8 mouse cellular contexts compared by ENCODE assay signal in genomic region chr14:77008238-77008637, GRCm38 (mm10). TPM values are rescaled to one million over a fixed set of nuclear protein-coding genes. Genes with fewer than 3 reads are reported as not detected.
DNase-seq lines count a peak whose midpoint lies in the region; ATAC-seq and TF ChIP-seq lines count a peak whose summit lies in the region.

No protein-coding gene starts in this region.

- H3K4me1 ChIP-seq in forebrain, embryonic 16.5 days (replicated peaks; ENCODE audit: control insufficient read depth, insufficient read depth, low read length): peaks cover 8% of the 10 kb centered on the region; the same call in 1 of the 2 replicates
- peaks cover 5% of the 10 kb centered on the region; the same call in 1 of the 2 replicates for H3K4me1 ChIP-seq in lung, embryonic 16.5 days (replicated peaks; ENCODE audit: control insufficient read depth, insufficient read depth, low read length)

- no peak overlapping the region for H3K4me2 ChIP-seq in forebrain, embryonic 16.5 days (ENCODE audit: low read length)
- H3K4me2 ChIP-seq in lung, embryonic 16.5 days (ENCODE audit: low read depth, low read length): no peak overlapping the region

- H3K9me3 ChIP-seq in forebrain, embryonic 16.5 days (ENCODE audit: control insufficient read depth, low read length): no peaks in the 10 kb centered on the region
- H3K9me3 ChIP-seq in lung, embryonic 16.5 days (ENCODE audit: control insufficient read depth, low read length): no peaks in the 10 kb centered on the region

- in situ Hi-C loops in Patski (cut with MboI; ENCODE audit: low pct_unique_long_range_greater_than_20kb): loop anchor here (5.0 to 25.0 kb wide), 5 partner anchors 121 to 1121 kb away; no protein-coding TSS in a partner anchor

- POLR2A ChIA-PET in Patski (lab: Charles Lee): interaction anchor here (0.7 kb wide), 2 partner anchors 37 to 680 kb away, joined by 4 read pairs; no protein-coding TSS in a partner anchor

- no peak for ATAC-seq in Patski
- ATAC-seq in cerebellum, adult (ENCODE audit: insufficient number of reproducible peaks, low FRiP score, low TSS enrichment): 0 out of 2 replicates have a peak, but pooled peaks have one; percentile 67
- peak; percentile 54 for ATAC-seq in forebrain, embryonic 16.5 days
- ATAC-seq in hematopoietic stem cell, adult 5-6 weeks (replicated peaks in 1 of 2; ENCODE audit: insufficient read depth in 1 of 2, low FRiP score in 2 of 2, low TSS enrichment in 1 of 2, low read depth in 1 of 2, poor library complexity in 2 of 2, severe bottlenecking in 2 of 2): peak; percentile 62 to 69
- ATAC-seq in lung, embryonic 16.5 days (ENCODE audit: low read depth): peak; percentile 65; the same call in 1 of the 2 replicates

- WGBS in forebrain, embryonic 16.5 days: 19% methylated on average over 3 of the region's 3 CpGs
- 19% methylated on average over 3 of the region's 3 CpGs for WGBS in lung, embryonic 16.5 days

- H3K27ac ChIP-seq in forebrain, embryonic 16.5 days (ENCODE audit: low read length): no peak overlapping the region
- H3K27ac ChIP-seq in layer of hippocampus, adult 2 months: no peak overlapping the region
- no peak overlapping the region for H3K27ac ChIP-seq in lung, embryonic 16.5 days (ENCODE audit: low read length)

- peak; percentile 79 for TF ChIP-seq CTCF in Patski (IDR thresholded peaks at IDR 0.05)
- TF ChIP-seq CTCF in layer of hippocampus, adult 2 months (conservative IDR thresholded peaks at IDR 0.05): peak; percentile 83

- CTCF ChIA-PET in Patski (lab: Charles Lee): interaction anchor here (0.6 to 2.7 kb wide), 20 partner anchors 18 to 504 kb away, joined by 3 to 9 read pairs (median 4); no protein-coding TSS in a partner anchor

- DNase-seq in Patski (ENCODE audit: low read depth, low spot score): peak; percentile 82
- DNase-seq in layer of hippocampus, adult 2 months (ENCODE audit: low spot score in 2 of 2): peak; percentile 69 to 77
- peak; percentile 87 for DNase-seq in retina, postnatal 1 day
- peak; percentile 48 to 66 for DNase-seq in urinary bladder, postnatal 4 days (ENCODE audit: low spot score in 2 of 2)

- no peak overlapping the region for H3K9ac ChIP-seq in forebrain, embryonic 16.5 days (replicated peaks; ENCODE audit: low read depth, low read length)
- no peak overlapping the region for H3K9ac ChIP-seq in lung, embryonic 16.5 days (ENCODE audit: low read length)

- H3K4me3 ChIP-seq in forebrain, embryonic 16.5 days (replicated peaks; ENCODE audit: low read length): no peak overlapping the region
- H3K4me3 ChIP-seq in layer of hippocampus, adult 2 months: no peak overlapping the region
- H3K4me3 ChIP-seq in lung, embryonic 16.5 days (ENCODE audit: low read length): no peak overlapping the region

- no peaks in the 10 kb centered on the region for H3K36me3 ChIP-seq in forebrain, embryonic 16.5 days (ENCODE audit: control insufficient read depth, insufficient read depth)
- no peaks in the 10 kb centered on the region for H3K36me3 ChIP-seq in lung, embryonic 16.5 days (ENCODE audit: control insufficient read depth, insufficient read depth, low read length)

- no peaks in the 10 kb centered on the region for H3K27me3 ChIP-seq in Patski
- H3K27me3 ChIP-seq in forebrain, embryonic 16.5 days (replicated peaks; ENCODE audit: control insufficient read depth, insufficient read depth, low read length): no peaks in the 10 kb centered on the region
- no peaks in the 10 kb centered on the region for H3K27me3 ChIP-seq in lung, embryonic 16.5 days (ENCODE audit: control insufficient read depth, insufficient read depth, low read depth, low read length)

RNA-seq across cellular contexts. Expression of gene Ccdc122, which starts 28.3 kb away (rescaled TPM):
- polyA plus RNA-seq in Patski (2021): 11.7 TPM
- polyA plus RNA-seq in forebrain, embryonic 16.5 days (2015; fragmentation: Nextera tagmentation; extraction: Ambion mirVana): 0.53 and 0.54 TPM in 2 replicates
- 25.2 and 27.2 TPM in 2 replicates for total RNA-seq in hematopoietic stem cell, adult 5-6 weeks (2017)
- 1 to 10 TPM; 1.2 to 1.7 TPM for total RNA-seq in layer of hippocampus, adult 2 months (2021)
- 4.2 and 5.9 TPM in 2 replicates for polyA plus RNA-seq in lung, embryonic 16.5 days (2015; fragmentation: Nextera tagmentation; extraction: Ambion mirVana)

RNA-seq across cellular contexts. Expression of gene Lacc1, which starts 28.5 kb away (rescaled TPM):
- polyA plus RNA-seq in Patski (2021): 40.9 TPM
- 1.5 and 2.2 TPM in 2 replicates for polyA plus RNA-seq in forebrain, embryonic 16.5 days (2015; fragmentation: Nextera tagmentation; extraction: Ambion mirVana)
- total RNA-seq in hematopoietic stem cell, adult 5-6 weeks (2017): 6.7 and 8.0 TPM in 2 replicates
- total RNA-seq in layer of hippocampus, adult 2 months (2021): 1 to 10 TPM; 4.7 to 5.5 TPM
- polyA plus RNA-seq in lung, embryonic 16.5 days (2015; fragmentation: Nextera tagmentation; extraction: Ambion mirVana): 13.5 and 13.9 TPM in 2 replicates
